Mouse (Mus musculus): ENCODE data around the gene Akap12.

GRCm38 (mm10) chr10:4278041-4278440, 11.9 kb downstream of the Akap12 start:
- TF ChIP-seq CTCF (IDR thresholded peaks at IDR 0.05; ENCODE audit: borderline replicate concordance, control insufficient read depth, extremely low read depth, insufficient read depth, low read length, poor library complexity) (no peak), POLR2A (IDR thresholded peaks at IDR 0.05; ENCODE audit: control insufficient read depth, extremely low read depth, insufficient read depth, low read length, poor library complexity) (no peak)
